Mouse (Mus musculus): ENCODE measurements around the gene Rnf38.

The Rnf38 gene

GRCm38 (mm10) chr4:44119410-44120201 is 114.0 kb downstream of the Rnf38 start:
- DNase-seq (ENCODE audit: low spot score in 2 of 2): no peak

DNA sequence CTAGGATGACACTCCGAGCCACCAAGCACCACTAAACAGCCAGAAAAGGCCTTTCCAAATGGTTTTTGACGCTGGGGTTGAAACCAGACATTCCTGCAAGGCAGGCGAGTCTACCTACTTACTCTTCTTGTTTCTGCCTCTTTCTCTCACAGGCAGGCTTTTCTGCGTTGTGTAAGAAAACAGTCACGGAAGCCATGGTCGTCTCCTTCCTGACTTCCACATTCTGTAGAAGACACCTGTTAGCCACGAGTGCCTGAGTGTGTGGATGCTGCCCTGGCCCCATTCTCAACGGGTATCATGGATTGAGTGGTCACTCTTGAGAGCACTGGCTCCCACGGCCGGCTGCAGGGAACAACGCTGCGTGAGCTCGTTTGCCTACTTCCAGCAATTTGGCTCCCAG is 118.5 kb downstream of the Rnf38 start:
- no peak for DNase-seq (ENCODE audit: low spot score in 2 of 2)

GRCm38 (mm10) chr4:44113393-44114138 is 120.0 kb downstream of the Rnf38 start:
- DNase-seq (ENCODE audit: low spot score in 2 of 2): no peak

- DNase-seq (ENCODE audit: low spot score in 2 of 2): no peak
Measured at GRCm38 (mm10) chr4:44112741-44113140, 120.8 kb downstream of the Rnf38 start.

- DNase-seq (ENCODE audit: low spot score in 2 of 2): no peak
Measured at GRCm38 (mm10) chr4:44110771-44111170, 122.8 kb downstream of the Rnf38 start.

DNA sequence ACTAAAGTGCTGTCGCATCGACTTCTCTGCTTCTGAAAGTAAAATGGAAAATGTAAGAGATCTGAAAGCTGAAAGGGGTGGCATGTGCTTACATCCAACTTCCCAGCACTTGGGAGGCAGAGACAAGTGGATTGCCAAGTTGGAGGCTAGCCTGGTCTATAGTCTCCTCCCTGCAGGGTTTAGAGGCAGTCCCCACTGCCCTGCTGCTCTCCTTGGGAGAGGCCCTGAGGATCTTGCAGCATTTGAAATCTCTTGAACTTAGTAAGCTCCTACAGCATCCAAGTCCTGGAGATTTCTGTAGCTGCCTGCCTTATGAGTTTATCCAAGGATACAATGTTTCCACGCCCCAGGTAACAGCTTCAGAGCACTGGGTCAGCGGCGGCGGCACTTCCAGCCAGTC is 125.3 kb downstream of the Rnf38 start:
- DNase-seq (ENCODE audit: low spot score in 2 of 2): no peak

DNA sequence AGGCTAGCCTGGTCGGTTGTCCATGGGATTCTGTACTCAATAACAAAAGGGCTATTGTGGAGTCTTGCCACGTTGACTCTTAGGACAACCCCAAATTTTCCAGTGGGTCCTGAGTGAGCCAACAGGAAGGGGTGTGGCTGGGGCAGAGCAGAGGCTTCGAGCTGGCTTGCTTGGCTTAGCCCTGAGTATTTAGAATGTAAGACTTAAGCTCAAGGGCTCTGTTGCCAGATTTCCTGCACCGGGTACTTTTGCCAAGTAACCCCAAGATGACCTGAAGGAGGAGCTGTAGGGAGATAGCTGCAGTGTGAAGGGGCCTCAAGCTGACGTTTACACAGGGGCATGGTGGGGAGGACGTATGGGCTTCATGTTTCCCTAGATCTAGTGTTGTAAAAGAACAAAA is 126.2 kb downstream of the Rnf38 start:
- DNase-seq (ENCODE audit: low spot score in 2 of 2): no peak

DNA sequence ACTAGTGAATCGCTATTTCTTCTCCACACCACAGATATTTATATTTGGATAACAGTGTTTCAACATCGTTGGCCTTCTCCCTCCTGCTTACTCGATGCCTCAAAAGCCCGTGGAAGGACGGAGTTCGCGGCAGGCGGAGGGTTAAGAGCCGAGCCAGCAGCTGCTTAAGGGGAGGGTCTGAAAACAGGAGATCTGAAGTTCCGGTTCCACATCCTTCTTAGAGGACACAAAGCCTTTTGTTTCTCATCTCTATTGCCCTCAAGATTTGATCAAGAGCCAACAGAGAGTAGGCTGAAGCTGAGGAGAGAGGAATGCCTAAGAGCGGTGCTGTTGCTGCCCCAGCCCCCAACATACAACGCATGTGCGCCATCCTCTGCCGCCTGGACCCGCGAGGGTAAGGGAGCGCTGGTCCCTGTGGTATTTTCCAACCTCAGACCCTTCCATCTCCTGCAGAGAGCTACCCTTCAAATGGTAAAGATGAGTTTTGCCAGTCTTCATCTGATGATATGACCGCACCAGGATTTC is 127.2 kb downstream of the Rnf38 start:
- DNase-seq (ENCODE audit: low spot score in 2 of 2): no peak

GRCm38 (mm10) chr4:44104195-44104917 is 129.2 kb downstream of the Rnf38 start:
- DNase-seq (ENCODE audit: low spot score in 2 of 2): no peak

DNA sequence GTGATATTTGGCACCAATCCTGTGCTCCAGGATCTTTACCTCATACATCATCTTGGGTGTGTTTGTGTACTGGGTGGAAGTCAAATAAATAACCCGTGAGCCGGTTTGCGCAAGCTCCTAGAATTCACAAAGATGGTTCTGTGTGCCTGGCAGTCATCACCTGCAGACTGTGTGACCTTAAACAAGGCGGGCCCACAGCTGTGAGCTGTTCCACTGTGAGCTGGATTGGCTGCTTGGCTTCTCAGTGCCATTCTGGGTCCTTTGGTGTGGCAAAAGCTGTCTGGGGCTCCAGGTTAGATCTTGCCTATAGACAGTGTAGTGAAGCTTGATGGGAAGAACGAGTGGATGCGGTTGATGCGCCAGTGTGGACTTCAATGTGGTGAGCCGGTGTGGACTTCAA is 130.0 kb downstream of the Rnf38 start:
- DNase-seq (ENCODE audit: low spot score in 2 of 2): no peak

DNA sequence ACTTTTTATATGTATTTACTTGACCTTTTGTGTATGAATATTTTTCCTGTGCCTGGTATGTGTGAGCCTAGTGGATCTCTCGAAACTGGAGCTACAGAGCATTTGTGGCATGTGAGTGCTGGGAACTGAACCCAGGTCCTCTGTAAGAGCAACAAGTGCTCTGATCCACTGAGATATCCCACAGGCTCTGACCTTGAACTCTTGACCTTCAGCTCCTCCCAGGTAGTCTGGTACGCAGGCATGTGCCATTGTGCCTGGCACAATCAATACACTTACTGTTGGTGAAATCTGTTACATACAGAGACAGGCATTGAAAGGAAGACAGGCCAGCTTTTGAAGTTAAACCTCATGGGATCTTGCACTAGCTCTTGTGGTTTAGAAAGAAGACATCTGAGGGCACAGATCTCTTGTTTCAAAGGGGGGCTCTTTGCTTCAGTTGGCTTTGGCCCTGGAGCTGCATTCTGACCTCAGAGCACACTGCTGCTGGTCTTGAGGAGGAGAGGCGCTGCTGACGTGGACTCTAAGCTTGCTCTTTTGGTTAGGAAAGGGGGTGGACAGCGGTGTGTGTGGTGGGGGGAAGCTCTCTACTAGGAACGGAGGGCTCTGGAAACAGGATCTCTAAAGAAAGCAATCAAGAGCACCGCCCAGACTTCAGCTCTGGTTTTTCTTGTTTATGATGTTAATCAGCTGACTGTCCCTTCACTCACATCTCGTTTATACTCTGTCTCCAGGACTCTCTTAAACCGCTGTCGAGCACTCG is 135.8 kb downstream of the Rnf38 start:
- no peak for DNase-seq (ENCODE audit: low spot score in 2 of 2)

DNA sequence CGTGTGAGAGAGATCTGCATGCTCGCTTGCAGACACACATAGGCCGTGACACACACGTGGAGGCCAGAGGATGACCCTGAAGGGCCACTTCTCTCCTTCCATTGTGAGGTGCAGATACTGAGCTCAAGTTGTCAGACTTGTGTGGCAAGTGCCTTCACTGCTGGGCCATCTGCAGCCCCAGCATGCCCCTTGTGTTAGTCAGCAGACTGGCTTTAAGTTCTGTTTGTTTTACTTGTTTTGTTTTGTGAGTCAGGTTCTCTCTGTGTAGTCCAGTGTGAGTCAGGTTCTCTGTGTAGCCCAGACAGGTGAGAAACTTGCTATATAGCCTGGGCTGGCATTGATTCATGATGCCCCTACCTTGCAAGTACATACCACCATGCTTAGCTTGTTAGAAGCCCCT is 139.1 kb downstream of the Rnf38 start:
- no peak for DNase-seq (ENCODE audit: low spot score in 2 of 2)

DNA sequence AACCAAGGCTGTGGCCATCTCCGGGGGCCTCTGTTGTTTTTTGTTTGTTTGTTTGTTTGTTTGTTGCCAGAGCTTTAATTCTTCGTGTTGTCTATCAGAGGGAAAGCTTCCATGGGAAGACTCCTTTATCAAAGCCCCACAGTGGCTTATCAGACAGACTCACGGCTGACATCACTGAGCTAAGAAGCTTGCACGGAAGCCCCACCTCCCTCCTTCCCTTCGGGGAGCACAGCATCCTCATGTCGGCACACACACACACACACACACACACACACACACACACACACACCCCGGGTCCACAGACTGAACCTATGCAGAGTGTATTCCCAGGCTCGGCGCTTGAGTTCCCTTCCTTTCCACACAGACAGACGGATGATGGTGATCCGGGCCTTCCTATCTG is 141.2 kb downstream of the Rnf38 start:
- DNase-seq (ENCODE audit: low spot score in 2 of 2): no peak

DNA sequence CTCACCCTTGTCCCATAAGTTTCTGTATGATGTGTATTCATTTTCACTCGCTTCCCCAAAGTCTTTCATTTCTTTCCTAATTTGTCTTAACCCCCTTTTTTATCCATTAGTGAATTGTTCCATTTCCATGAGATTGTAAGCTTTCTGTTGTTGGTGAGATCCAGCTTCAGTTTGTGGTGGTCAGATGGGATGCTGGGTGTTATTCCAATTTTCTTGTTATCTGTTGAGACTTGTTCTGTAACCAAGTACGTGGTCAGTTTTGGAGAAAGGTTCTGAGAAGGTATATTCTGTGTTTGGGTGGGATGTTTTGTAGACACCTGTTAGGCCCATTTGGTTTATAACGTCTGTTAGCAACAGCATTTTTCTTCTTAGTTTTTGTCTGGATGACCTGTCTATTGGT is 148.0 kb downstream of the Rnf38 start:
- no peak for DNase-seq (ENCODE audit: low spot score in 2 of 2)

DNA sequence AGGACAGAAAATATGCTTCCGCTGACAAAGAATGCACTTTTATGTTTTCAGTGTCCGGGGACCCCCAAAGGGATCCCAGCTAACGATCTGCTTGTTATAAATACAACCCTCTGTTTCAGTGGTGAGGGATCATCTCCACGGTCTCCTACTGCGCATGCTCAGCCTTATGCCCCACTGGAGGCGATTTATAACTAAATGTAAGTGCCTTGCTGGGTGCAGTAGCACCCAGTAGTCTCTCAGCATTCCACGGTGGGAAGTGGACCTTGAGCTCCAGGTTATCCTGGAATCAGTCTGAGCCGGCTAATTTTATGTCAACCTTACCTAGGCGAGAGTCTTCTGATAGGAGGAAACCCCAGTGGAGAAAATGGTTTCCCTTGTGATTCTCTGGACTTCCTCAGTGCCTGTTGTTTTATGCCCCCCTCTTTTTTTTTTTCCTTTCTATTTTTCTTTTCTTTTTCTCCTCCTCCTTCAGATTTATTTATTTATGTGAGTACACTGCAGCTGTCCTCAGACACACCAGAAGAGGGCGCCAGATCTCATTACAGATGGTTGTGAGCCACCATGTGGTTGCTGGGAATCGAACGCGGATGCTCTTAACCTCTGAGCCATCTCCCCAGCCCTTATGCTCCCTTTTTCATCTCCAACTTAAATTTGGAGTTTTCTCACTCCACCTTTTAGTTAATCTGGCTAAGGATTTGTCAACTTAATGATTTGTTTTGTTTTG is 148.8 kb downstream of the Rnf38 start:
- no peak for DNase-seq (ENCODE audit: low spot score in 2 of 2)

DNA sequence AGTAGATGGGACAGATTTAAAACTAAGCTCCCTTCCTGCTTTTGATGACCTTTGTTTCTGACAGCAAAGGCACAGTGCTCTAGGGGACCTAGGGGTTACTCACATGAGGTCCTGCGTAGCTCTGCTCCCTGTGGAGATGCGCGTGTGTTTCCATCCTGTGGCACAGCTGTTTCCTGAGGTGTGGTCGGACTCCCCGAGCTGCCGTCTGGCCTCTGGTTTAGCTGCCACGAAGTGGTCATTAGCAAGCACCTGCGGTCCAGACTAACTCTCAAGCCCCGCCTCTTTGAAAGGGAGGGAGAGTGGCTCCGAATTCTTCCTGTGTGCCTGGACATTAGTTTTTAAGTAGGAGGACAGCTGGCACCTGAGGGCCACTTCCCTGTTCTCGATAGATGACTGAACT is 149.6 kb downstream of the Rnf38 start, which contains the start of gene Gne:
Gne (minus strand) TSS at position 233 of the 400 bp plus-strand sequence.
- no peak for DNase-seq (ENCODE audit: low spot score in 2 of 2)

DNA sequence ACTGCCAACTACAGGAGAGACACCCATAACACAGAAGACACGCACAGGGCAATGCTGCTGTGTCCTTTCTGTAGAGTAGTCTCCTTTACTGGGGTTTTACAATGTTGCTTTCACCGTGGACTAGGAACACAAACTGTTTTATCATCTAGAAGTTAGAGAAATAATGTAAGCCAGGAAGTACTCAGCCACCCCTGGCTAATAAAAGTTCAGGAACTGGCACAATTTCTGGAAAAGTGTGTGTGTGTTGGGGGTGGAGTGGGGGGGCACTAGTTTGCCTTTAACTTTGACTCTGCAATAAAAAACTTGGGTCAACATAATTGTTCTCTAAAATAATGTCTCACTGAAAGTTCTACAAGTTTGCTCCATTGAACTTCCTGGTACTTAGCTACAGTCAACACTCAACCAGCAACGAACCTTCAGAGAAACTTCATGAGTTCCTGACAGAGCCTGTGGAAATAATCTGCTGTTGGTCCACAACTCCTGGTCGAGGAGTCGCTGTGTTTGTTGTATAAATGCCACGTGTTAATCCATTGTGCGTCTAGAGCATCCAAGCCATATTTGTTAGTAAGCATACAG is 155.1 kb downstream of the Rnf38 start:
- DNase-seq (ENCODE audit: low spot score in 2 of 2): no peak

All from frontal cortex, postnatal 25 days (tissue).